Mouse (Mus musculus) NIH3T3 (cell line): ENCODE measurements at regions not wholly inside any gene's neighbourhood (a gene's known extent, or its start where the extent isn't known, plus 50 kb on each side); places are given as distances from the start of the nearest gene placed in this dataset.

Experiments used
- DNase-seq: peaks from one replicate; pipeline ENCODE4 v3.0.0-alpha.2; 2012; ENCODE audit warnings: low read depth

GRCm38 (mm10) chr17:80891656-80892055 is 52.8 kb upstream of the Tmem178 start:
- peak; percentile 93 for DNase-seq

- no peak for DNase-seq
Observed at GRCm38 (mm10) chr17:80889095-80889494, 55.3 kb upstream of the Tmem178 start.

DNA sequence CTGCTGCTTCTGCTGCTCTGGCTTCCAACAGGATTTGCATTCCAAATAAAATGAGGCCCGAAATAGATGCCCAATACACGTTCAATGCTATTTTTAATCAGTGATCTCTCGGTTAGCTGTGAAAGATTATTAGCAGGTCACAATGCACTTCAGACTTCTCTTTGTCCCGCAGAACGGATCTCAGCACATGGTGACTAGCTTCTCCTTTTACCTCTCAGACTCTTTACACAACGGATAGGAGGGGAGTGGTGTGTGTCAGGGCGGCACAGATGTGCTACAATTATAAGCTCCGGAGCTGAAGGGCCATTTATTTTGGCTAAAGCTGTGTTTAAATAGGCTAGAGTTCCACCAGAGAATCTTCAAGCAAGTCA is 56.7 kb upstream of the Tmem178 start:
- no peak for DNase-seq

GRCm38 (mm10) chr17:80887021-80887748 is 57.2 kb upstream of the Tmem178 start:
- no peak for DNase-seq

DNA sequence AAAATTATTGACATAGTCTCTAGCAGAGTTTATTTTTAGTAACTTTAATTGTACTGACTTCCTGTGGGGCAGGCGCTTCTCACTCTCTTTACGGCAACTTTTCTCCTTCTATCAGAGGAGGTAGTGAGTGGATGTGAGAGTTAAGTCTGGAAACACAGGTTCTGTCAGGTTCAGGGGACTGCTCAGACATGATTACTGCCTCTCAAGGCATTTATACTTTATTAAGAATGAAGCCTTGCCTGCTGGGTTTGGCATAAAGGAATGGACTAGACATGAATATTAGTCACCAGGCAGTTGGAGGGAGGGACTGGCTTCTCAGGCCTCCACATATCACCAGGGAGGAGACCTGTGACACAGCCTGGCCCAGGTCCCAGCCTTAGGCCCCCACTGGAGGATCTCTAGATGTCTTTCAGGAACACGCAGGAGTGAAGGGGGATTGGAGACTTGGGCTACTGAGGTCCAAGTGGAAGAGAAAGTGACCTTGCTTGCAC is 58.2 kb upstream of the Tmem178 start:
- DNase-seq = peak; percentile 53

- no peak for DNase-seq
Observed at GRCm38 (mm10) chr17:80885706-80886105, 58.7 kb upstream of the Tmem178 start.

DNA sequence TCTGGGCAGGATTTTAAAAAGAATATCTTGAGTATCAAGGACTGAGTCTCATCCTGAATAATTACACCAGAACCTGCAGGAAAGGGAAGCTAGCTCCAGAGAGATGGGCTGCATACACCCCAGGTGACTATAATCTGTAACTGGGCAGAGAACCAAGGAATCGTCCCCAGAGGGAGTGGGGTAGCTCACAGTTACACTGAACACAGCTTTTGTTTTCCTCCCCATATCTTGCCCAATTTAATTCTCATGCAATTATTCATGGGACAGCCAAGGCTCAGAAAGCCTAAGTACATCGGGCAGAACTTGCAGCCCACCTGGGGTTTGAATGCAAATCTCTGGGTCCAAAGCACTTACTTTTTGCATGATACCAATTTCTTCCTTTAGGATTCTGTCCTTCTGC is 59.5 kb upstream of the Tmem178 start:
- DNase-seq = peak; percentile 30

DNA sequence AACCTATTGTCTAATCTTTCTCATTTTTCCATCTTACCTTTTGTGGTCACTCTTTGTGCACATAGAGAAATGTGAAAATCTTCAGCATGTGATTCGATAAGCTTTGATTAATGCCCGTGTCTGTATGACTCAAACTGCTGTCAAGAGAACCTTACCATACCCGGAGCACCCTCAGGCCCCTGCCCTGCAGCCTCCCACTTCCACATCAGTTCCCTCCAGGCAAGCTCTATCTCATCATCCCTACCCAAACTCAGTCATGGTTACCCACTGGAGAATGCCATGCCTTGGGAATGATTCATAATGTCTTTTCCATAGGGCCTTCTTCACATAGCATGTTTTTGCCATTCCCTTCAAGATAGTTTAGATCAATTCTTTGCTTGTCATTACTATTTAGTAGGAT is 62.0 kb upstream of the Tmem178 start:
- DNase-seq = no peak

GRCm38 (mm10) chr17:80880325-80880724 is 64.1 kb upstream of the Tmem178 start:
- no peak for DNase-seq

GRCm38 (mm10) chr17:80875352-80876044 is 68.9 kb upstream of the Tmem178 start:
- peak; percentile 40 for DNase-seq

GRCm38 (mm10) chr17:80870965-80871364 is 73.5 kb upstream of the Tmem178 start:
- no peak for DNase-seq

DNA sequence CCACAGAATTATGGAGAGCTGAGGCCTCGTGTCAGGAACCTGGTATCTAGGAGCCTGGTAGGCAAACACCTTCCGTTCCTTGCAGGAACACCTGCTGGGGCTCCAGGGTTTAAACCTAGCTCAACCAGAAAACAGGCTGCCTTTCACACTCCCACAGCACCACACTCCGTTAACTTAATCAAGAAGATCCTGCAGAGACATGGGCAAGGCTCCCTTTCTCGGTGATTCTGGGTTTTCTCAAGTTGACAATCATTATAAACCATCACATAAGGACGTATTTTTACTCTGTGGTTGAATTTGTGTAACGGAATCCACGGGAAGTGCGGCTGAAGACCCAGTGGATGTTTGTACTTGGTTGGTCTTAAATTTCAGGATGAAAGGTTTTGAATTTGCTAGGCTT is 82.1 kb upstream of the Tmem178 start:
- DNase-seq = no peak

DNA sequence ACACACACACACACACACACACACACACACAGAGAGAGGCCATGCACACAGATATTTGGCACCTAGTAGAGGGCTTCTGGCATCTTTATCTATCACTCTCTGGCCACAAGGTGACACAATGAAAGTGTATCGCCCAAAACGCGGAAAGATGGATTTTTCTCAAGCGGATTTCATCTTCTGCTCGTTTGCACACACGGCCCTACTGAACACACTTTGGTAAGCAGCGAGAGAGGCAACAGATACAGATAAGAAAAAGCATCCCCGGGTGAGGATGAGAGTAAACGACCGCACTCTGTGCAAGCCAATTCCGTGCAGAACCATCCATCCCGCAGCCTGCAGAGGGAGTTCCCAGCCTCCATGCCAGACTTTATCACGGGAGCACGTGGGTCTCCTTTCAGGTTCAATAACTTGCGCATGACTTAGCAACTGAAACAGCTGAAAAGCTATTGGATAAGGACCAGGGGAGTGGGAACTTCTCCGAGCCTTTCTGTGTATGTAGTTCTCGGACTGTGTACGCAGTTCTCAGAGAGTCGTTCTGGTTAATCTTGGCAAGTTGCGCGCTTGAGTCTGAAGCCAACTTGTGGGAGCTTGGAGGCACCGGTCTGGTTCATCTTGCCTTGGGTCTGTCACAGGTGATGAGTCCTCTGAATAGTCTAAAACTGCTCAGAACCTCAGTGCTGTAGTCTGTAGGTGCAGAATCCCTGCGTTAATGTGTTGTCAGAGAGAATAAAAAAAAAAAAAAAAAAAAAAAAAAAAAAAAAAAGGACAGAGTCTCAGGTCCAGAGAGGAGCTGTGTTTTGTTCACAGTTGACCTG is 97.2 kb upstream of the Tmem178 start:
- no peak for DNase-seq

- peak; percentile 25 for DNase-seq
Observed at GRCm38 (mm10) chr17:80845349-80845748, 99.1 kb upstream of the Tmem178 start.

- DNase-seq = no peak
Observed at GRCm38 (mm10) chr17:80841903-80842302, 102.5 kb upstream of the Tmem178 start.

DNA sequence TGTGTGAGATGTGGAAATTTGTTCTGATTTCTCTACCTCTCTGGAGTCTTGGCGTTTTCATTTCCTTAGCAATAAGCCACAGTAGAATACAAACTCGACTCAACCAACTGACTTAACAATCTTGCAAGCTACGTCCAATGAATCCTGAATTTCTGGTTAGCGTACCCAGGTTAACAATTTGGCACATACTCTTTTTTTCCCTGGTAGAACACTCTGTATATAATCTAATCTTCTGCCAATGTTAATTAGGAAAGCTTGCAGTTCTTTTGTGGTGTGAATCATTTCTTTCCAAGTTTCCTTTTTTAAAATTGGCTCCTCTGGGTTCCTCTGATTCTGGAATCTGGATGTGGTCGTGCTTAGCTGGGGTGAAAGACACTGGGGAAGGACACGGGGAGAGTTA is 103.5 kb upstream of the Tmem178 start:
- DNase-seq = no peak

- DNase-seq = no peak
Observed at GRCm38 (mm10) chr17:80840452-80840851, 104.0 kb upstream of the Tmem178 start.

- DNase-seq = peak; percentile 8
Observed at GRCm38 (mm10) chr17:80834701-80835100, 106.4 kb upstream of the Map4k3 start.

GRCm38 (mm10) chr17:80834176-80834517 is 105.9 kb upstream of the Map4k3 start:
- no peak for DNase-seq

GRCm38 (mm10) chr17:80833355-80834175 is 105.3 kb upstream of the Map4k3 start:
- DNase-seq = no peak

DNA sequence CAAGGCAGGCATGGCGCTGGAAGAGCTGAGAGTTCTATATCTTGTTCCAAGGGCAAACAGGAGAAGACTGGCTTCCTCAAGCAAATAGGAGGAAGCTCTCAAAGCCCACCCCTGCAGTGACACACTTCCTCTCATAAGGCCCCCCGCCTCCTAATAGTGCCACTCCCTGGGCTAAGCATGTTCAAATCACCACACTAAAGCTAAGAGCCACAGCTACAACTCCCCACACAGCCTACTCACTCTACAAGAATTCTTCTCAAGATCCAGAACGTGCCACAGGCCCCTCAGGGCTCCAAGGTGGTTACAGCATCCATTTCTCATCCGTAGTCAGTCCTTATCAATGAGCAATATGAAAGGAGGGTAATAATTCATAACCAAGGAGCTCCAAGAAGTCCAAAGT is 103.4 kb upstream of the Map4k3 start:
- DNase-seq = no peak

GRCm38 (mm10) chr17:80827896-80828295 is 99.6 kb upstream of the Map4k3 start:
- DNase-seq = no peak
